Mouse (Mus musculus) spleen, adult 2 months (tissue): ENCODE results near the gene Amotl1. TPM values are rescaled to one million over a fixed set of nuclear protein-coding genes. Genes with fewer than 3 reads are reported as not detected.

Experiments used
- DNase-seq, 2 experiments: peaks; one replicate each; pipeline versions ENCODE4 v3.0.0 to v3.0.0-alpha.2; 2012 to 2021; ENCODE audit warnings: low spot score in 2 of 2, low read depth in 1 of 2
- H3K27ac ChIP-seq: fragments of 200-500 bp; 2 replicates; pipeline ENCODE4 v1.5.1; 2012; ENCODE audit warnings: low read length, inconsistent platforms; ENCODE audit not compliant: insufficient read depth
- H3K27me3 ChIP-seq: fragments of 200-500 bp; 2 replicates; pipeline ENCODE4 v1.6.1; 2012; ENCODE audit warnings: mild to moderate bottlenecking, moderate library complexity, low read length, inconsistent platforms; ENCODE audit not compliant: control insufficient read depth, insufficient read depth
- H3K36me3 ChIP-seq: fragments of 200-500 bp; 2 replicates; pipeline ENCODE4 v1.6.1; 2012; ENCODE audit warnings: mild to moderate bottlenecking, low read length, inconsistent platforms; ENCODE audit not compliant: control insufficient read depth, insufficient read depth
- H3K4me1 ChIP-seq: fragments of 200-500 bp; 2 replicates; pipeline ENCODE4 v1.6.1; 2011; ENCODE audit warnings: inconsistent platforms; ENCODE audit not compliant: control insufficient read depth, insufficient read depth, insufficient read length
- H3K4me3 ChIP-seq: fragments of 200-500 bp; 2 replicates; pipeline ENCODE4 v1.5.1; 2011; ENCODE audit warnings: mild to moderate bottlenecking, inconsistent platforms; ENCODE audit not compliant: insufficient read depth, insufficient read length; ENCODE audit errors: extremely low read depth
- CTCF ChIP-seq: fragments of 200-500 bp; IDR thresholded peaks from 2 replicates; pipeline ENCODE4 v1.5.1; 2011; ENCODE audit warnings: mild to moderate bottlenecking, inconsistent platforms; ENCODE audit not compliant: insufficient read depth, insufficient read length, insufficient replicate concordance; ENCODE audit errors: extremely low read depth
- POLR2A ChIP-seq: fragments of 200-500 bp; IDR thresholded peaks from 2 replicates; pipeline ENCODE4 v1.6.1; 2011; ENCODE audit warnings: low read depth, low read length, inconsistent platforms
- WGBS: fragments of 180-500 bp; shearing (Covaris S2); methylation state at CpG from one replicate; pipeline ENCODE4 v1.1.7; 2018; 5-methylcytosine and 5-hydroxymethylcytosine counted together
- polyA plus RNA-seq: library from polyadenylated mRNA; depleted of rRNA; stranded (reverse); fragments of >200 nt; gene quantifications from 2 replicates; pipeline ENCODE4 v1.2.3, GENCODE M21; 2012

Gene Amotl1
- polyA plus RNA-seq, 1 experiment, result 6.7 TPM

DNA sequence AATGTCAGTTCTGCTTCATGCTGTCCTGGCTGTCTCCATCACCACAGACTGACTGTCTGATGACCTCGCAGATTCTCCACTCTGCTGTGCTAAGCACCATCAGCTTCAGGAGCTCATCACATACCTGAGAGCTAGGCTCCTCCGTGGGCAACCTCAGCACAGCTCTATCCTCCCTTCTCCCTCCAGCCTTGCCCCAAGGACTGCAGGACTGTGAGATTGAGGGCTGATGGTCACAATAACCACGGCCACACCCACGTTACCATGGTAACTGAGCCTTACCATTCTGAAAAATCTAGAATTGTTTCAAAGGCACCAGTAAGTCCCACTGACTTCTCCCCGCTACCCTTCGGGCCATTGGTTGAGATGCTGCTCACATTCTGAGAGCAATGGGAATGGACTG is 1.5 kb downstream of the Amotl1 start:
- no peak for DNase-seq
- Histone ChIP-seq H3K4me3 (no peak overlapping the region), H3K4me1 (no peaks in the 10 kb centered on the region; the same call in 1 of the 2 replicates), H3K27ac (no peak overlapping the region), H3K36me3 (no peaks in the 10 kb centered on the region), H3K27me3 (no peaks in the 10 kb centered on the region)
- TF ChIP-seq POLR2A (no peak), CTCF (no peak)
- 75% methylated on average over 6 of the region's 6 CpGs for WGBS

DNA sequence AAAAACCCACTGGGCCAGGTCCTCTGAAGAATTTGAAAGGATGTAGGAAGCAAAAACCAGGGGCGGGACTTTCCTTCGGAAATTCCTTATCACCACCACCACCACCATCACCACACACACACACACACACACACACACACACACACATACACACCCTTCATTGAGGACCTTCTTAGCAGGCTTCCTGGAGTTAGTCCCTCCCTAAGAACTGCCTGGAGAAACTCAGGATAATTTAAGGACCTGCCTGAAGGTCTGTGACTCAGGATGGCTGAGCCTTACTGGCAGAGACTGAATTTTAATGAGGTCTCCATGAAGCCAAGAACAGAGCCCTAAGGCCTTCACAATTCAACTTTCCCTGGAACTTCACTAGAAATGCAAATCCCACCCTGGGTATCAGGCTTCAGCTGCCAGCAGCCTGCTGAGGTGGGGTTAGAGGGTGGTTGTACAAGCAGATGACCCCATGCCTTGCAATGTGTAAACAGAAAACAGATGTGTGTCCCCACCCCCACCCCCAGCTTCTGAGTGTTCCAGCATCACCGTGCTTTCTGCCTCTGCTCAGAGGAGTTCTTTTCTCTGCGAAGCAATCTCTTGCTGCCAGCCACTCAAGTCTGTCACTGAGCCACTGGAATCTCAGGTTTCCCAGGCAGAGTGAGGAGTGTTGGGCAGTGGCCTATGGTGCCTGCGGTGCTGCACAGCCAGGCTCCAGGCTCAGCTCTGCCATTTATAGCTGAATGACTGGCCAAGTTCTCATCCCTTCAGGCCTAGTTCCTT is 2.4 kb downstream of the Amotl1 start:
- Histone ChIP-seq H3K4me1 (no peaks in the 10 kb centered on the region; the same call in 1 of the 2 replicates), H3K4me3 (no peak overlapping the region), H3K36me3 (no peaks in the 10 kb centered on the region), H3K27me3 (no peaks in the 10 kb centered on the region), H3K27ac (no peak overlapping the region)
- WGBS, result 27% methylated on average over 5 of the region's 5 CpGs
- TF ChIP-seq CTCF (no peak), POLR2A (no peak)
- no peak for DNase-seq

DNA sequence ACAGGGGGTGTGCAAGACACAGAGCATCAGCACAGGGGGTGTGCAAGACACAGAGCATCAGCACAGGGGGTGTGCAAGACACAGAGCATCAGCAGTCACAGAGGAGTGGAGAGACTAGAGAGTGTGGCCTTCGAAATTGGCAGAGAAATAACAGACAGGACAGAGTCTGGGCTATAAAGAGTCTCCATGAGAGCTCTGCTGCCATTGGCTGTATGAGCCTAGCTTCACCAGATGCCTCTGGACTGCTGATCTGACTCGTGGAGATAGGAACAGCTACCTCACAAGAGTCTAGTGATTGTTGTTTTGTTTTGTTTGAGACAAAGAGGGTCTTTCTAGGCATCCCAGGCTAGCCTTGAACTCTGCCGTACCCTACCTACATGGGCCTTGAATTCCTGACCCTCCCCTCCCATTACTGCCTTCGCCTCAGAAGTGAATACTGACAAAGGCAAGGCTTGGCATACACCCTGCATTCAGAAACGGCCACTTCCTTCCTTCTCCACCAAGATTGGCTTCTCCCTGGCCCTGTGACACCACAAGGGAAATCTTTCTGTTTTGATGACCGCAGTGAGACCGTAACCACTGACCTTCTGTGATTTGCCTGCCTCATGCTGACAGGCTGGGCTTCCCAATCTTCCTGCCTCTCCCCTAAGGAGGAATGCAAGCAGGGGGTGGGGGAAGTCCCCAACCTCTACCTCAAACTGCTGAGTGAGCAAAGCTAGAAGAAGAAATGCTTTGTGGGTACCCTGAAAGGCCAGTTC is 3.4 kb downstream of the Amotl1 start:
- Histone ChIP-seq H3K36me3 (no peaks in the 10 kb centered on the region), H3K4me1 (no peaks in the 10 kb centered on the region; the same call in 1 of the 2 replicates), H3K4me3 (no peak overlapping the region), H3K27me3 (no peaks in the 10 kb centered on the region), H3K27ac (no peak overlapping the region)
- DNase-seq, result no peak
- TF ChIP-seq CTCF (no peak), POLR2A (no peak)
- 6% methylated on average over 7 of the region's 7 CpGs for WGBS

DNA sequence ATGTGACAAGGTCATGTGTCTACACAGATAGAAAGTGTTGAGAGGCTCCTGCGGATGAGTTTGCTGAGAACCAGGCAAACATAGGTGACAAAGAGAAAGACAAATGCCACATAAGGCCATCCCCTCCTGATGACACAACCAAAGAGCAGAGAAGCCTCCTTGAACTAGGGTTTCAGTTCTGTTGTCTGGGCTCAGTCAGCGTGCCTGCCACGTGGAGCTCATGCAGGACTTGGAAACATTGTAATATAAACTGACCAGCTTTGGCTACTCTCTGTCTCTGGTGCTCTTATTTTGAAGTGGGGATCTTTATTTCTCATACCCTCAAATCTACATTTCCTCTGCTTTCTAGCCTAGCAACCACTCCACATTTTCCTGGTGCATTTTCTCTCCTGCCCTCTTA is 8.6 kb downstream of the Amotl1 start:
- Histone ChIP-seq H3K27ac (no peak overlapping the region), H3K27me3 (no peaks in the 10 kb centered on the region), H3K4me3 (no peak overlapping the region), H3K36me3 (no peaks in the 10 kb centered on the region), H3K4me1 (no peaks in the 10 kb centered on the region)
- no peak for DNase-seq
- WGBS, result 76% methylated on average over 3 of the region's 3 CpGs
- TF ChIP-seq POLR2A, result no peak
- no peak for TF ChIP-seq CTCF

DNA sequence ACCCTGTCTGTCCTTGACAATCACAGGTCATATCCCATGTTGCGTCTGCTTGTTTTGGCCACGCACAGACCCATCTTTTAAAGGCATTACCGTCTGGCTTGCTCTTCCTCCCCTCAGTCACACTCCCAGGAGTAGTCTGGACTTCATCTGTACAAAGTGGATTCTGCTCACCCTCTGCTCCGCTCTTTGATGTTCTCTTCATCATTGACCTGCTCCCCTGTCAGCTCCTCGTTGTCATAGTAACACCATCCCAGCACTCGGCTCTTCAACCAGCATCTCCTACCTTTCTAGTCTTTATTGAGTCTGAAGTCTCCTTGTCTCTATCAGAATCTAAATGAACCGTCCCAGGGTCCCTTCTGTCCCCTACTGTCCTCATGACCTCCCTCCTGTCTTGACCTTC is 9.3 kb downstream of the Amotl1 start:
- WGBS, result 87% methylated on average over 7 of the region's 7 CpGs
- no peak for TF ChIP-seq CTCF
- TF ChIP-seq POLR2A, result no peak

DNA sequence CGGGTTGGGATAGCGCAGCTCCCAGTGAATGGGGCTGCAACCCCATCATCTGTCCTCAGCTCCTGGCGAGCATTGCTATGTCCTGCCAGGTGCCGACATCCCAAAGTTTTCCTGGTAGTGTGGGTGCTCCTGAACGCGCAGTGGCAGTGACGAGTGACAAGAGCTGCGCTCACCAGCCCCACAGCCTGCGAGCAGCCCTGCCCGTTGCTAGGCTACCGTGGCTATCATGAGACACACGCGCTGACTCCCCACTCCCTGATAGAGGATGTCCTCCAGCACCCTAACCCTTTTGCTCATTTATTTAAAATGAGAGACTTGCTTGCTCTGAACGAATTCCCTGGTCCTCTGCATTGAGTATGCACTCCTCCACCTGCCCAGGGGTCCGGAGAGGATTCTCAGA is 10.7 kb downstream of the Amotl1 start:
- no peak for TF ChIP-seq CTCF
- Histone ChIP-seq H3K36me3 (no peaks in the 10 kb centered on the region), H3K4me3 (no peak overlapping the region), H3K27ac (no peak overlapping the region), H3K4me1 (no peaks in the 10 kb centered on the region), H3K27me3 (no peaks in the 10 kb centered on the region)
- 35% methylated on average over 15 of the region's 15 CpGs for WGBS
- no peak for DNase-seq

More for the DNA sequence above, 9.3 kb downstream of the Amotl1 start:
- no peaks in the 10 kb centered on the region for H3K4me1 ChIP-seq
- H3K36me3 ChIP-seq, result no peaks in the 10 kb centered on the region
- H3K4me3 ChIP-seq, result no peak overlapping the region
- H3K27ac ChIP-seq, result no peak overlapping the region
- H3K27me3 ChIP-seq, result no peaks in the 10 kb centered on the region
- no peak for DNase-seq
